Mouse (Mus musculus) stomach, postnatal 0 days (tissue): ENCODE measurements around the gene Fcrls.

ENCODE experiments used
- CTCF ChIP-seq: IDR thresholded peaks from 2 replicates; pipeline ENCODE4 v1.5.1; 2016; ENCODE audit warnings: antibody characterized with exemption, low read depth, mild to moderate bottlenecking, moderate library complexity
- EP300 ChIP-seq: optimal IDR thresholded peaks from 2 replicates; pipeline ENCODE3; 2016; ENCODE audit warnings: antibody characterized with exemption

DNA sequence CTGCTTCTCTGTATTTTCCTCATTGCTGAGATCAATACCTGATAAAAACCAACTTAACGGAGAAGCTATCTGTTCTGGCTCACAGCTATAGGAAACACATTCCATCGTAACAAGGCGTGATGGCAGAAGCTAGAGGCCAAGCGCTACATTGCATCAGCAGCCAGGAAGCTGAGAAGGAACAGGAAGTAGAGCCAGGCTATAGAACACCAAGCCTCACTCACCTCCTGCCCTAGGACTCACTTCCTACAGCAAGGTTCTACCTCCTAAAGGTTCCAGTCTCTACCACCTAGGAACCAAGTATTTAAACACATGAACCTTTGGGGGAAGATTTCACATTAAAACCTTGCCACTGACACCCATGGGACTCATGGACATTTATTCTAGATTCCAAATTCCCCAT, 39.9 kb downstream of the Fcrls start:
- TF ChIP-seq CTCF (no peak), EP300 (no peak)
